In genomic region chr11:35736817-35737216, GRCm38 (mm10) we compare ENCODE assay signal across 16 mouse cellular contexts. TPM values are rescaled to one million over a fixed set of nuclear protein-coding genes. Genes with fewer than 3 reads are reported as not detected.
DNase-seq lines count a peak whose midpoint lies in the region; TF ChIP-seq lines count a peak whose summit lies in the region.
"Had no signal": no experiment of that assay in that cellular context is flagged by ENCODE, and none has a peak within 500 bp of the region (broad histone marks: within the 10 kb centered on the region; RNA-seq: fewer than 3 reads in every experiment).

No protein-coding gene starts in this region.

- no peaks in the 10 kb centered on the region for H3K36me3 ChIP-seq in testis, adult 2 months (ENCODE audit: control insufficient read depth, insufficient read depth, low read length)
- H3K36me3 ChIP-seq: hindbrain, embryonic 15.5 days; liver, embryonic 13.5 days had no signal

- H3K4me1 ChIP-seq in testis, adult 2 months (ENCODE audit: control insufficient read depth, insufficient read depth, low read length): no peaks in the 10 kb centered on the region
- H3K4me1 ChIP-seq: hindbrain, embryonic 15.5 days; liver, embryonic 13.5 days had no signal

- no peak for TF ChIP-seq POLR2A in testis, adult 2 months (IDR thresholded peaks at IDR 0.05; ENCODE audit: control insufficient read depth, low read depth, low read length)

- H3K4me3 ChIP-seq in layer of hippocampus, adult 2 months: no peak overlapping the region
- H3K4me3 ChIP-seq in testis, adult 2 months (ENCODE audit: control insufficient read depth, low read depth, low read length): no peak overlapping the region
- H3K4me3 ChIP-seq: hindbrain, embryonic 15.5 days; liver, embryonic 13.5 days had no signal

- DNase-seq in layer of hippocampus, adult 2 months (ENCODE audit: low spot score in 2 of 2): no peak
- no peak for DNase-seq in layer of hippocampus, postnatal 25 days (ENCODE audit: extremely low spot score in 1 of 2, low spot score in 1 of 2)
- no peak for DNase-seq in testis, postnatal 10 days (ENCODE audit: low spot score)
- DNase-seq in R1 (ENCODE audit: low read depth, low spot score): peak; percentile 57
- no peak for DNase-seq in left cerebral cortex, adult 18-20 months (ENCODE audit: low spot score in 2 of 2)
- DNase-seq in spleen, adult 18-20 months: no peak
- DNase-seq: cerebellum, postnatal 10 days; gastrocnemius, postnatal 36 days; kidney, adult 9 months; layer of hippocampus, postnatal 36 days; liver, embryonic 13.5 days; right cerebral cortex, postnatal 25 days; thymus, adult 2 months had no signal

- H3K27me3 ChIP-seq in testis, adult 2 months (ENCODE audit: control insufficient read depth, insufficient read depth, low read length): no peaks in the 10 kb centered on the region
- H3K27me3 ChIP-seq: hindbrain, embryonic 15.5 days; liver, embryonic 13.5 days had no signal

- H3K27ac ChIP-seq in layer of hippocampus, adult 2 months: no peak overlapping the region
- no peak overlapping the region for H3K27ac ChIP-seq in testis, adult 2 months (ENCODE audit: control insufficient read depth, insufficient read depth, low read depth, low read length)
- H3K27ac ChIP-seq: hindbrain, embryonic 15.5 days; liver, embryonic 13.5 days; macrophage had no signal

- peak; percentile 43 for TF ChIP-seq CTCF in layer of hippocampus, adult 2 months (conservative IDR thresholded peaks at IDR 0.05)
- TF ChIP-seq CTCF in testis, adult 2 months (IDR thresholded peaks at IDR 0.05; ENCODE audit: control insufficient read depth, insufficient read depth, insufficient replicate concordance, low read depth, low read length): peak; percentile 82; the same call in 1 of the 2 replicates

RNA-seq across cellular contexts. Expression of gene Pank3, which starts 32.5 kb away (rescaled TPM):
- total RNA-seq in layer of hippocampus, adult 2 months (2021): 10 to 100 TPM; 35.6 to 38.0 TPM
- total RNA-seq in layer of hippocampus, postnatal 25 days (2021): 10 to 100 TPM; 43.8 to 44.8 TPM
- polyA plus RNA-seq in testis, adult 2 months (2012; rRNA removed): 2.9 and 3.9 TPM in 2 replicates
- total RNA-seq in left cerebral cortex, adult 18-20 months (2021): 10 to 100 TPM; 35.7 to 35.8 TPM
